Mouse (Mus musculus) Muller cell, postnatal 12 days (primary cell): ENCODE measurements around the gene Rab11a.
"Not testable (repeated sequence)": the region's sequence is repeated elsewhere in the genome, so short reads cannot be mapped to it uniquely, and the experiment has no call there.

Source experiments
- DNase-seq: peaks from one replicate; pipeline ENCODE4 v3.0.0-alpha.2; 2015; ENCODE audit errors: inconsistent ontology term

Rab11a gene

GRCm38 (mm10) chr9:64747735-64748134 is 10.2 kb upstream of the Rab11a start:
- DNase-seq: no peak

GRCm38 (mm10) chr9:64742453-64742852 is 4.9 kb upstream of the Rab11a start:
- no peak for DNase-seq

DNA sequence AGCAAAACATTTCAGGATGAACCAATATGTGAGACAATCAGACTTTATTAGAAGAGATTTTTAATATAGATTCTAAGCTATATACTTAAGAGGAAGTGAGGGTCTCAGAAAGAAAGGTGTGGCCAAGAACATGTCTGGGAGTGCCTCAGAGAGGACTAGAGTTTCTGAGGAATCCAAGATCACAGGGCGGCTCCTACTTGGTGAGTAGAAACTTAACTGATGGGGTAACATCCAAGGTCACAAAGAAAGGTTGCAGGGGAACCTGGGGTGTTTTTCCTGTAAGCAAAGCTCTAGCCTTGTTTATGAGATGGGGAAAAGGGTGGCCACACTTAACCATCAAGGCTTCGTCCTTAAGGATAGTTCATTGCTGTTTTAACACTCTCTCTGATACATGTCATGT is 1.4 kb upstream of the Rab11a start:
- DNase-seq: no peak

DNA sequence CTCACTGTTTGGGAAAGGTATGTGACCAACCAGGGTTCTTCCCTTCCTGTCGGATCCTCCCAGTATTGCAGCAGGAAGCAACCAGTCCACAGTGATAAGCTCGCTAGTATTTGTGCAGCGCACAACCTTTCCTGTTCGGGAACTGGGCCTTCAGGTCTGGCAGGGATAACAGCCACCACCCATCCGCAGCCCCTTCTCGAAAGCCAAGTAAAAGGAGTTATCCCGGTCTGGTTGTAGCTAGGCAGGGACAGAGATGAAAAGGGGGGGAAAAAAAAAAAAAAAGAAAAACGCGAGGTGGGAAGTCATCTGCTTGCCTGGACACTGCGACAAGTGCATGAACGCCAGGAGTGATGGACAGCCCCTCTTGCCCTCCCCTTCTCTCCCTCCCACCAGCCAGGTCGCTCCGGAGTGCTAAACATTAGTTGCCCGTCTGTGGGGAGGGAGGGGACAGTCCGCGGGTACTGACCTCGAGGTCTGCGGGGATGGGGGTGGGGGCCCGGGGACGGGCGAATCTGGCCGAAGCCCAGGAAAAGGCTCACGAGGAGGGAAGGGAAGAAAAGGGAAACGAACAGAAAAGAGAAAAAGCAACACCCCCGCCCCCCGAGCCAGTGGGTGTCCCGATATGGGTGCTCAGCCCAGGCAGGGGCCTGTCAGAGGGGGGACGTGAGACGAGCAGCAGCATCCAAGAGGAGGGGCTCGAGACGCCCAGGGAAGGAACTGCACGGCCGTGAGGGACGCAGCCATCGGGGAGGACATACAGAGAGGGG is 736 bp downstream of the Rab11a start:
- DNase-seq: peak; percentile 85

- DNase-seq: no peak
Observed at GRCm38 (mm10) chr9:64736076-64736638, 1.4 kb downstream of the Rab11a start.

GRCm38 (mm10) chr9:64734992-64735391 is 2.6 kb downstream of the Rab11a start:
- not testable (repeated sequence) for DNase-seq

DNA sequence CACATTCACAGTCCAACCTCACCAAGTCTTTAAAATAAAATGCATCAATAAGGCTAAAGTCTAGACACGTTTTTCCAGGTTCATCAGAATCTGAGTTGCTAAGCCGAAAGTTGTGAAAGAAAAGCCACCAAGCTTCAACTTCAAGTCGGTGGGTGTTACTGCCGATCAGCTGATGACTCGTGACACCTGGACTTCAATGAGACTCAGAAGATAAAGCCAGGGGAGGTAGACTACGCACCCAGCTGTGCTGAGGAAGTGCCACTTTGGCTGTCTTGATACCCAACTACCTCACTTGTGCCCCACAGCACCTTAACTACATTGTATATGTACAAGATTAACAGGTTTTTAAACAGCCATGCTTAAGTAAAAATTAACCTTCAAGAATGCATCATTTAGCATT is 3.4 kb downstream of the Rab11a start:
- DNase-seq: no peak

DNA sequence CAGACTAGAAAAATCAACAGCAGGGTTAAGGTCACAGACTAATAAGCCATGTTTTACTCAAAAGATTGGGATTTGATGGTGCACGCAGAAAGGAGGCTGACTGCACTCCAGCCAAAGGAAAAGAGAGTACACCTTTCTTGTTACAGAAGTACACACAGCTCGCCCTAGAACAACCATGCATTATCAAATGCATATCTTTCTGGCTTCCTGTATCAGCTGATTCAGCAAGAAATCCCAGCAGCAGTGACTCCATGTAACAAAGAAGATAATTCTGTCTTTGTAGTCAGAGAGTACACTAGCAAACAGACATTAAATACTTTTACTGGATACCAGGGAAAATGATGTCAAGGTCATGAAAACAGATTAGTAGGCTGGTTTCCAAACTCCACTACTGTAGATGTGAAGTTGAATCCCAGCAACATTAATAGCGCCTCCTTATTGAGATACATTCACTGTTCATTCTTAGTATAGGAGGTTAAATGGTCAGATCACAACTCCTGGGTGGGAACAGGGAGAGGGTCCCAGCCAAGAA is 6.5 kb downstream of the Rab11a start:
- no peak for DNase-seq

- DNase-seq: no peak
Observed at GRCm38 (mm10) chr9:64726454-64726853, 11.1 kb downstream of the Rab11a start.

- no peak for DNase-seq
Observed at GRCm38 (mm10) chr9:64719526-64720163, 17.9 kb downstream of the Rab11a start.

GRCm38 (mm10) chr9:64710291-64710690 is 27.3 kb downstream of the Rab11a start:
- DNase-seq: not testable (repeated sequence)

DNA sequence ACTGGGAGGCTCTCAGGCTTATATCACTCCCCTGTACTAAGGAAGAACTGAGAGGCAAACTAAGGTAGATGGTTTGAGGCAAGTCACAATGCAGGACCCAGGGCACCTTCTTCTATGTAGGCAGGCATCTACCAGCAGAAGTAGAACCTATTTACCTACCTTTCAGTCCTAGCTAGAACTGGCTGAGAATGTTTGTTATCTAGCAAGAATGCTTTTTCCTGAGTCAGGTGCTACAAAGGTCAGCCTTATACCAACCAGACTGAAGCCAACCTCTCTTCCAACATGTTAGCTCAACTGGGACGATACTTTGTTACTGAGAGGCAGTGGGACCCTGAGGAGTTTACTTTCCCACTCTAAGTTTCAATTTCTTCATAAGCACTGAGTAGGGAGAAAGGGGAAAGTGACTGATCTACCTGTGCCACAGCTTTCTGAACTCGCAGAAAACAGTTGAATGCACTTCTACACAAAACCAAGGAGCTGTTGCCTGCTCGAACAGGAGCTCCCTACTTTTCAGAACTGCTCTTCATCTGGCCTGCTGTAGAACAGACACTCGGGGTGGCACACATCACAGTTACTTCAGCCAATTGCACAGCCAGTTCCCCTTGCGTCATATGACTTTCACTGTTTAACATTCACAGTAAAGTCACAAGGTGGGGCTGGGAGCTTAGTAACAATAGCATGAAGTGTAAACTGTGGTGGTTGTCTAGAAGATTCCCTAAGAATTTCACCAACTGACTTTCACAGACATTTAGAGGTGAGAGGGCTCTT is 33.3 kb downstream of the Rab11a start:
- no peak for DNase-seq

DNA sequence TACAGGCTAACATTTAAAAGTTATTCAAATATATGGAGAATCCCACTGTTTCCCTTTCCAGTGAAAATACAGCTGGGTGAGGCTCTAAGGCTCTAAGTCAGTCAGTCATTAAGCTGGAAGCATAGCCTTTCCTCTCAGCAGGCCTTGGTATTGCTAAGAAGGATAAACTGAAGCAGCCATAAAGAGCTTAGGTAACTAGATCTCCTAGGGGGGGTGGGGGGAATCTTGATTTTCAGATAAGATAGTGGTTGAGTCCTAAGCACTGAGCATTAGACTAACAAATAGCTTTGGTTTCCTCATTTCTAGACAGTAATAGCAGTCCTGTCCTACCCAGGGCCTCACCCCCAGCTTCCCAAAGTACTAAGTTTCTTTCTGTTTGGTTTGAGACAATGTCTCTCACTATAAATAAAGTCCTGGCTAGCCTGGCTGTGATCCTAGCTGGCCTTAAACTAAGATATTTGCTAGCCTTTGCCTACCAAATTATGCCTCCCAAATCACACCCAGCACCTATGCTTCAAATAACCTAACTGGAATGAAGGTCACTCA is 34.1 kb downstream of the Rab11a start:
- no peak for DNase-seq

GRCm38 (mm10) chr9:64702937-64703336 is 34.6 kb downstream of the Rab11a start:
- DNase-seq: peak; percentile 16

GRCm38 (mm10) chr9:64702391-64702790 is 35.2 kb downstream of the Rab11a start:
- DNase-seq: no peak

GRCm38 (mm10) chr9:64701651-64702050 is 35.9 kb downstream of the Rab11a start:
- DNase-seq: peak; percentile 86

- no peak for DNase-seq
Observed at GRCm38 (mm10) chr9:64700451-64701311, 36.9 kb downstream of the Rab11a start.

GRCm38 (mm10) chr9:64698586-64698985 is 39.0 kb downstream of the Rab11a start:
- no peak for DNase-seq

- DNase-seq: no peak
Observed at GRCm38 (mm10) chr9:64697677-64698076, 39.9 kb downstream of the Rab11a start.

- no peak for DNase-seq
Observed at GRCm38 (mm10) chr9:64697006-64697405, 40.6 kb downstream of the Rab11a start.

- DNase-seq: no peak
Observed at GRCm38 (mm10) chr9:64696404-64696803, 41.2 kb downstream of the Rab11a start.
